Mouse (Mus musculus): ENCODE measurements around the gene Arhgap10. TPM values are rescaled to one million over a fixed set of nuclear protein-coding genes. Genes with fewer than 3 reads are reported as not detected.

Arhgap10 gene
- polyA plus RNA-seq, 1 experiment from 2014 or later: 11.2 TPM

GRCm38 (mm10) chr8:77411262-77411661, 106.5 kb downstream of the Arhgap10 start:
- H3K27ac ChIP-seq (replicated peaks): no peak overlapping the region
- ATAC-seq (ENCODE audit: low FRiP score, low read depth): no peak
- no peaks in the 10 kb centered on the region for H3K36me3 ChIP-seq
- 0 out of 2 replicates have a peak, but pooled peaks cover 5% of the 10 kb centered on the region for H3K4me1 ChIP-seq
- H3K27me3 ChIP-seq: no peaks in the 10 kb centered on the region
- 98% methylated on average over 15 of the region's 15 CpGs for WGBS
- H3K4me3 ChIP-seq: no peak overlapping the region
- no peaks in the 10 kb centered on the region for H3K9me3 ChIP-seq
- no peak overlapping the region for H3K4me2 ChIP-seq (replicated peaks)
- no peak overlapping the region for H3K9ac ChIP-seq (replicated peaks)

GRCm38 (mm10) chr8:77410394-77410793, 107.4 kb downstream of the Arhgap10 start:
- Histone ChIP-seq H3K4me3 (no peak overlapping the region), H3K4me2 (replicated peaks) (no peak overlapping the region), H3K36me3 (no peaks in the 10 kb centered on the region), H3K4me1 (0 out of 2 replicates have a peak, but pooled peaks cover 5% of the 10 kb centered on the region), H3K27ac (replicated peaks) (no peak overlapping the region), H3K9me3 (no peaks in the 10 kb centered on the region), H3K27me3 (no peaks in the 10 kb centered on the region), H3K9ac (replicated peaks) (no peak overlapping the region)
- no peak for ATAC-seq (ENCODE audit: low FRiP score, low read depth)
- WGBS: 78% methylated on average over 9 of the region's 9 CpGs

GRCm38 (mm10) chr8:77408527-77409215, 109.1 kb downstream of the Arhgap10 start:
- no peaks in the 10 kb centered on the region for H3K27me3 ChIP-seq
- no peaks in the 10 kb centered on the region for H3K9me3 ChIP-seq
- no peak overlapping the region for H3K4me3 ChIP-seq
- H3K27ac ChIP-seq (replicated peaks): no peak overlapping the region
- H3K4me2 ChIP-seq (replicated peaks): no peak overlapping the region
- H3K4me1 ChIP-seq: 0 out of 2 replicates have a peak, but pooled peaks cover 5% of the 10 kb centered on the region
- ATAC-seq (ENCODE audit: low FRiP score, low read depth): no peak
- H3K36me3 ChIP-seq: no peaks in the 10 kb centered on the region
- no peak overlapping the region for H3K9ac ChIP-seq (replicated peaks)
- WGBS: 91% methylated on average over 19 of the region's 19 CpGs

- Histone ChIP-seq H3K9me3 (no peaks in the 10 kb centered on the region), H3K9ac (replicated peaks) (no peak overlapping the region), H3K27me3 (no peaks in the 10 kb centered on the region), H3K4me2 (replicated peaks) (no peak overlapping the region), H3K27ac (replicated peaks) (no peak overlapping the region), H3K4me1 (0 out of 2 replicates have a peak, but pooled peaks cover 5% of the 10 kb centered on the region), H3K36me3 (no peaks in the 10 kb centered on the region), H3K4me3 (no peak overlapping the region)
- ATAC-seq (ENCODE audit: low FRiP score, low read depth): no peak
- WGBS: 72% methylated on average over 13 of the region's 13 CpGs
Observed at GRCm38 (mm10) chr8:77406846-77407245, 110.9 kb downstream of the Arhgap10 start.

GRCm38 (mm10) chr8:77406444-77406843, 111.3 kb downstream of the Arhgap10 start:
- no peak overlapping the region for H3K9ac ChIP-seq (replicated peaks)

GRCm38 (mm10) chr8:77404017-77404416, 113.7 kb downstream of the Arhgap10 start:
- no peak for ATAC-seq (ENCODE audit: low FRiP score, low read depth)
- Histone ChIP-seq H3K27ac (replicated peaks) (no peak overlapping the region), H3K27me3 (no peaks in the 10 kb centered on the region), H3K9me3 (no peaks in the 10 kb centered on the region), H3K4me1 (0 out of 2 replicates have a peak, but pooled peaks cover 5% of the 10 kb centered on the region), H3K36me3 (no peaks in the 10 kb centered on the region), H3K4me2 (replicated peaks) (no peak overlapping the region), H3K4me3 (no peak overlapping the region), H3K9ac (replicated peaks) (no peak overlapping the region)
- WGBS: 83% methylated on average over 6 of the region's 6 CpGs

More at GRCm38 (mm10) chr8:77406444-77406843, 111.3 kb downstream of the Arhgap10 start:
- Histone ChIP-seq H3K27me3 (no peaks in the 10 kb centered on the region), H3K27ac (replicated peaks) (no peak overlapping the region), H3K9me3 (no peaks in the 10 kb centered on the region), H3K4me1 (0 out of 2 replicates have a peak, but pooled peaks cover 5% of the 10 kb centered on the region), H3K4me3 (no peak overlapping the region), H3K36me3 (no peaks in the 10 kb centered on the region), H3K4me2 (replicated peaks) (no peak overlapping the region)
- peak; percentile 49; the same call in 1 of the 2 replicates for ATAC-seq (ENCODE audit: low FRiP score, low read depth)
- 21% methylated on average over 5 of the region's 5 CpGs for WGBS

GRCm38 (mm10) chr8:77401934-77402333, 115.8 kb downstream of the Arhgap10 start:
- Histone ChIP-seq H3K27me3 (no peaks in the 10 kb centered on the region), H3K9ac (replicated peaks) (no peak overlapping the region), H3K27ac (replicated peaks) (no peak overlapping the region), H3K36me3 (peaks cover 9% of the 10 kb centered on the region; the same call in 1 of the 2 replicates), H3K9me3 (peaks cover 7% of the 10 kb centered on the region), H3K4me1 (0 out of 2 replicates have a peak, but pooled peaks cover 5% of the 10 kb centered on the region), H3K4me2 (replicated peaks) (no peak overlapping the region), H3K4me3 (no peak overlapping the region)
- 90% methylated on average over 3 of the region's 3 CpGs for WGBS
- no peak for ATAC-seq (ENCODE audit: low FRiP score, low read depth)

GRCm38 (mm10) chr8:77401140-77401539, 116.6 kb downstream of the Arhgap10 start:
- no peak overlapping the region for H3K4me3 ChIP-seq
- H3K27me3 ChIP-seq: no peaks in the 10 kb centered on the region
- peaks cover 12% of the 10 kb centered on the region; the same call in 1 of the 2 replicates for H3K36me3 ChIP-seq
- peaks cover 15% of the 10 kb centered on the region for H3K9me3 ChIP-seq
- no peaks in the 10 kb centered on the region for H3K4me1 ChIP-seq
- H3K27ac ChIP-seq (replicated peaks): no peak overlapping the region
- no peak overlapping the region for H3K4me2 ChIP-seq (replicated peaks)
- no peak overlapping the region for H3K9ac ChIP-seq (replicated peaks)
- WGBS: 94% methylated on average over 5 of the region's 5 CpGs
- ATAC-seq (ENCODE audit: low FRiP score, low read depth): no peak

GRCm38 (mm10) chr8:77384080-77384479, 133.7 kb downstream of the Arhgap10 start:
- Histone ChIP-seq H3K4me2 (replicated peaks) (no peak overlapping the region), H3K27ac (replicated peaks) (no peak overlapping the region), H3K4me1 (no peaks in the 10 kb centered on the region), H3K9me3 (no peaks in the 10 kb centered on the region), H3K4me3 (no peak overlapping the region), H3K9ac (replicated peaks) (no peak overlapping the region), H3K36me3 (no peaks in the 10 kb centered on the region), H3K27me3 (no peaks in the 10 kb centered on the region)
- 97% methylated on average over 6 of the region's 6 CpGs for WGBS
- no peak for ATAC-seq (ENCODE audit: low FRiP score, low read depth)

GRCm38 (mm10) chr8:77383671-77384070, 134.1 kb downstream of the Arhgap10 start:
- H3K9ac ChIP-seq (replicated peaks): no peak overlapping the region
- no peak for ATAC-seq (ENCODE audit: low FRiP score, low read depth)
- H3K27me3 ChIP-seq: no peaks in the 10 kb centered on the region
- H3K9me3 ChIP-seq: no peaks in the 10 kb centered on the region
- H3K4me2 ChIP-seq (replicated peaks): no peak overlapping the region
- no peaks in the 10 kb centered on the region for H3K4me1 ChIP-seq
- H3K4me3 ChIP-seq: no peak overlapping the region
- H3K36me3 ChIP-seq: no peaks in the 10 kb centered on the region
- no peak overlapping the region for H3K27ac ChIP-seq (replicated peaks)
- WGBS: 88% methylated on average over 8 of the region's 8 CpGs

GRCm38 (mm10) chr8:77380844-77381243, 136.9 kb downstream of the Arhgap10 start:
- no peak overlapping the region for H3K9ac ChIP-seq (replicated peaks)
- H3K9me3 ChIP-seq: no peaks in the 10 kb centered on the region
- WGBS: 75% methylated on average over 6 of the region's 6 CpGs
- ATAC-seq (ENCODE audit: low FRiP score, low read depth): no peak
- H3K36me3 ChIP-seq: no peaks in the 10 kb centered on the region
- no peak overlapping the region for H3K4me3 ChIP-seq
- H3K27ac ChIP-seq (replicated peaks): no peak overlapping the region
- H3K27me3 ChIP-seq: no peaks in the 10 kb centered on the region
- no peak overlapping the region for H3K4me2 ChIP-seq (replicated peaks)
- no peaks in the 10 kb centered on the region for H3K4me1 ChIP-seq

- no peak overlapping the region for H3K4me2 ChIP-seq (replicated peaks)
- no peaks in the 10 kb centered on the region for H3K36me3 ChIP-seq
- H3K4me1 ChIP-seq: no peaks in the 10 kb centered on the region
- no peak overlapping the region for H3K4me3 ChIP-seq
- H3K9me3 ChIP-seq: no peaks in the 10 kb centered on the region
- ATAC-seq (ENCODE audit: low FRiP score, low read depth): 0 out of 2 replicates have a peak, but pooled peaks have one; percentile 43
- WGBS: 52% methylated on average over 11 of the region's 11 CpGs
- no peak overlapping the region for H3K27ac ChIP-seq (replicated peaks)
- H3K9ac ChIP-seq (replicated peaks): no peak overlapping the region
- H3K27me3 ChIP-seq: no peaks in the 10 kb centered on the region
Observed at GRCm38 (mm10) chr8:77379300-77379699, 138.5 kb downstream of the Arhgap10 start.

All from midbrain, embryonic 12.5 days (tissue).